Mouse (Mus musculus): ENCODE measurements around the gene Laptm5. TPM values are rescaled to one million over a fixed set of nuclear protein-coding genes. Genes with fewer than 3 reads are reported as not detected.

Gene Laptm5
- polyA plus RNA-seq, 1 experiment from 2014 or later, result 28.6 TPM

GRCm38 (mm10) chr4:130899782-130900427 is 13.0 kb upstream of the Laptm5 start:
- ATAC-seq (ENCODE audit: insufficient number of reproducible peaks, insufficient read depth, low FRiP score, low TSS enrichment, low read depth), result no peak
- Histone ChIP-seq H3K9ac (no peak overlapping the region), H3K36me3 (no peaks in the 10 kb centered on the region), H3K27ac (no peak overlapping the region), H3K4me3 (no peak overlapping the region), H3K4me2 (no peak overlapping the region), H3K4me1 (peaks cover 24% of the 10 kb centered on the region), H3K9me3 (no peaks in the 10 kb centered on the region), H3K27me3 (no peaks in the 10 kb centered on the region)
- WGBS, result 71% methylated on average over 6 of the region's 6 CpGs

- WGBS, result 32% methylated on average over 7 of the region's 7 CpGs
- Histone ChIP-seq H3K27ac (no peak overlapping the region), H3K9ac (no peak overlapping the region), H3K9me3 (no peaks in the 10 kb centered on the region), H3K27me3 (no peaks in the 10 kb centered on the region), H3K4me1 (peaks cover 24% of the 10 kb centered on the region), H3K4me2 (no peak overlapping the region), H3K36me3 (no peaks in the 10 kb centered on the region), H3K4me3 (no peak overlapping the region)
- no peak for ATAC-seq (ENCODE audit: insufficient number of reproducible peaks, insufficient read depth, low FRiP score, low TSS enrichment, low read depth)
These were observed 12.2 kb upstream of the Laptm5 start for GRCm38 (mm10) chr4:130900746-130901145.

- Histone ChIP-seq H3K4me3 (no peak overlapping the region), H3K27me3 (no peaks in the 10 kb centered on the region), H3K4me1 (peaks cover 36% of the 10 kb centered on the region), H3K9me3 (no peaks in the 10 kb centered on the region), H3K27ac (no peak overlapping the region), H3K9ac (no peak overlapping the region), H3K36me3 (no peaks in the 10 kb centered on the region), H3K4me2 (no peak overlapping the region)
- WGBS, result 47% methylated on average over 8 of the region's 8 CpGs
- no peak for ATAC-seq (ENCODE audit: insufficient number of reproducible peaks, insufficient read depth, low FRiP score, low TSS enrichment, low read depth)
These were observed 10.6 kb upstream of the Laptm5 start for GRCm38 (mm10) chr4:130902289-130902781.

- Histone ChIP-seq H3K27ac (no peak overlapping the region), H3K9ac (no peak overlapping the region), H3K9me3 (no peaks in the 10 kb centered on the region), H3K4me1 (peaks cover 42% of the 10 kb centered on the region), H3K4me2 (no peak overlapping the region), H3K36me3 (no peaks in the 10 kb centered on the region), H3K27me3 (no peaks in the 10 kb centered on the region), H3K4me3 (no peak overlapping the region)
- WGBS, result 74% methylated on average over 7 of the region's 7 CpGs
- no peak for ATAC-seq (ENCODE audit: insufficient number of reproducible peaks, insufficient read depth, low FRiP score, low TSS enrichment, low read depth)
These were observed 7.9 kb upstream of the Laptm5 start for GRCm38 (mm10) chr4:130905025-130905424.

- no peak overlapping the region for H3K9ac ChIP-seq
- no peak overlapping the region for H3K4me3 ChIP-seq
- peaks cover 42% of the 10 kb centered on the region for H3K4me1 ChIP-seq
- 0 out of 2 replicates have a peak overlapping the region, but pooled peaks have one; percentile 22 for H3K27ac ChIP-seq
- no peak for ATAC-seq (ENCODE audit: insufficient number of reproducible peaks, insufficient read depth, low FRiP score, low TSS enrichment, low read depth)
- H3K4me2 ChIP-seq, result no peak overlapping the region
- no peaks in the 10 kb centered on the region for H3K36me3 ChIP-seq
- 77% methylated on average over 6 of the region's 6 CpGs for WGBS
- no peaks in the 10 kb centered on the region for H3K9me3 ChIP-seq
- no peaks in the 10 kb centered on the region for H3K27me3 ChIP-seq
These were observed 7.0 kb upstream of the Laptm5 start for GRCm38 (mm10) chr4:130905882-130906281.

- Histone ChIP-seq H3K4me1 (peaks cover 42% of the 10 kb centered on the region), H3K9me3 (no peaks in the 10 kb centered on the region), H3K27me3 (no peaks in the 10 kb centered on the region), H3K4me2 (no peak overlapping the region), H3K4me3 (no peak overlapping the region), H3K27ac (0 out of 2 replicates have a peak overlapping the region, but pooled peaks have one; percentile 22), H3K9ac (no peak overlapping the region), H3K36me3 (no peaks in the 10 kb centered on the region)
- no peak; the same call in 1 of the 2 replicates for ATAC-seq (ENCODE audit: insufficient number of reproducible peaks, insufficient read depth, low FRiP score, low TSS enrichment, low read depth)
- 41% methylated on average over 8 of the region's 8 CpGs for WGBS
These were observed 6.6 kb upstream of the Laptm5 start for GRCm38 (mm10) chr4:130906296-130906695.

GRCm38 (mm10) chr4:130907200-130908069 is 5.5 kb upstream of the Laptm5 start:
- no peak overlapping the region for H3K27ac ChIP-seq
- H3K4me3 ChIP-seq, result no peak overlapping the region
- 78% methylated on average over 19 of the region's 19 CpGs for WGBS
- no peaks in the 10 kb centered on the region for H3K36me3 ChIP-seq
- no peak overlapping the region for H3K4me2 ChIP-seq
- H3K27me3 ChIP-seq, result no peaks in the 10 kb centered on the region
- no peaks in the 10 kb centered on the region for H3K9me3 ChIP-seq
- ATAC-seq (ENCODE audit: insufficient number of reproducible peaks, insufficient read depth, low FRiP score, low TSS enrichment, low read depth), result no peak
- no peak overlapping the region for H3K9ac ChIP-seq
- H3K4me1 ChIP-seq, result peaks cover 36% of the 10 kb centered on the region

GRCm38 (mm10) chr4:130908133-130908532 is 4.8 kb upstream of the Laptm5 start:
- peaks cover 36% of the 10 kb centered on the region for H3K4me1 ChIP-seq
- no peak overlapping the region for H3K4me3 ChIP-seq
- H3K36me3 ChIP-seq, result no peaks in the 10 kb centered on the region
- no peak overlapping the region for H3K9ac ChIP-seq
- H3K27me3 ChIP-seq, result no peaks in the 10 kb centered on the region
- no peak overlapping the region for H3K27ac ChIP-seq
- WGBS, result 93% methylated on average over 10 of the region's 10 CpGs
- no peak for ATAC-seq (ENCODE audit: insufficient number of reproducible peaks, insufficient read depth, low FRiP score, low TSS enrichment, low read depth)
- H3K4me2 ChIP-seq, result no peak overlapping the region
- no peaks in the 10 kb centered on the region for H3K9me3 ChIP-seq

- H3K9ac ChIP-seq, result no peak overlapping the region
- H3K27ac ChIP-seq, result no peak overlapping the region
- ATAC-seq (ENCODE audit: insufficient number of reproducible peaks, insufficient read depth, low FRiP score, low TSS enrichment, low read depth), result no peak
- H3K4me3 ChIP-seq, result no peak overlapping the region
- no peaks in the 10 kb centered on the region for H3K36me3 ChIP-seq
- H3K4me1 ChIP-seq, result peaks cover 33% of the 10 kb centered on the region
- H3K27me3 ChIP-seq, result no peaks in the 10 kb centered on the region
- no peak overlapping the region for H3K4me2 ChIP-seq
- WGBS, result 60% methylated on average over 17 of the region's 17 CpGs
- H3K9me3 ChIP-seq, result no peaks in the 10 kb centered on the region
These were observed 3.6 kb upstream of the Laptm5 start for GRCm38 (mm10) chr4:130909167-130909874.

- H3K27me3 ChIP-seq, result no peaks in the 10 kb centered on the region
- H3K9me3 ChIP-seq, result no peaks in the 10 kb centered on the region
- no peak overlapping the region for H3K4me3 ChIP-seq
- 48% methylated on average over 7 of the region's 7 CpGs for WGBS
- peaks cover 26% of the 10 kb centered on the region for H3K4me1 ChIP-seq
- no peak overlapping the region for H3K9ac ChIP-seq
- no peaks in the 10 kb centered on the region for H3K36me3 ChIP-seq
- ATAC-seq (ENCODE audit: insufficient number of reproducible peaks, insufficient read depth, low FRiP score, low TSS enrichment, low read depth), result no peak
- H3K27ac ChIP-seq, result no peak overlapping the region
- H3K4me2 ChIP-seq, result no peak overlapping the region
These were observed 2.3 kb upstream of the Laptm5 start for GRCm38 (mm10) chr4:130910666-130911065.

GRCm38 (mm10) chr4:130912626-130913025 is 299 bp upstream of the Laptm5 start:
- H3K4me3 ChIP-seq, result no peak overlapping the region
- no peaks in the 10 kb centered on the region for H3K9me3 ChIP-seq
- H3K4me1 ChIP-seq, result peaks cover 13% of the 10 kb centered on the region
- no peak for ATAC-seq (ENCODE audit: insufficient number of reproducible peaks, insufficient read depth, low FRiP score, low TSS enrichment, low read depth)
- H3K27me3 ChIP-seq, result no peaks in the 10 kb centered on the region
- H3K27ac ChIP-seq, result no peak overlapping the region; the same call in 1 of the 2 replicates
- no peak overlapping the region for H3K9ac ChIP-seq
- H3K4me2 ChIP-seq, result no peak overlapping the region
- 88% methylated on average over 3 of the region's 3 CpGs for WGBS
- no peaks in the 10 kb centered on the region for H3K36me3 ChIP-seq
